Mouse (Mus musculus): ENCODE results near the gene Rfng.
A peak's percentile ranks its signal among the peaks of the same experiment; 100 is the strongest.
"Not testable (repeated sequence)": the region's sequence is repeated elsewhere in the genome, so short reads cannot be mapped to it uniquely, and the experiment has no call there.

The Rfng gene

DNA sequence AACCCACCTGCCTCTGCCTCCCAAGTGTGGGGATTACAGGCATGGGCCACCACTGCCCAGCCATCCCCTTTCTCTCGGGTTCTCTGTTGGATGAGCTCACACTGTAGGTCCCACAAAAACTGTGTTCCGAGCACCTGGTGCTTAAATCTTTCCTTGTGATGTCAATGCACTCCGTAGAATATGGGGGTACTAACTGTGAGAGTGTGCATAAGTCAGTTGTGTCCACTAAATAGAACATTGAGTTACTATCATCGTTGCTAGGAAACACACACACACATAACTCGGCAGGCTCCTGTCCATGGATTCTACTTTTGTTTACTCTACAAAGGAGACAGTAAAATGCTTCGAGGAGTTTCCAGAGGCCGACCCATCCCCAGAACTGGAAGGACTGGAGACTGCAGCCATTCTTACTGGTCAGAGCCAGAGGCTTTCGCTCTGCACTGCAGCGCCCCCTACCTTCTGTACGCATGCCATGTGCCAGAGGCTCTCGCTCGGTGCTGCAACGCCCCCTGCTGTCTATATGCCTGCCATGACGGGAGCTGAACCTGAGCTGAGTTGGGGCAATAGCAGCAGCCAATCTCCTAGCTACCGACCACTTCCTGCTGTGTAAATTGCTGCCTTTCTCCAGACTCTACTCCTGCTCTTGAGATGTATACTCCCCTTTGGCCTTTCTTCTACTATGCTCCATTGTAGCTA, 8.1 kb downstream of the Rfng start:
- no peak for DNase-seq (ENCODE audit: extremely low read depth, low read depth, low spot score)

DNA sequence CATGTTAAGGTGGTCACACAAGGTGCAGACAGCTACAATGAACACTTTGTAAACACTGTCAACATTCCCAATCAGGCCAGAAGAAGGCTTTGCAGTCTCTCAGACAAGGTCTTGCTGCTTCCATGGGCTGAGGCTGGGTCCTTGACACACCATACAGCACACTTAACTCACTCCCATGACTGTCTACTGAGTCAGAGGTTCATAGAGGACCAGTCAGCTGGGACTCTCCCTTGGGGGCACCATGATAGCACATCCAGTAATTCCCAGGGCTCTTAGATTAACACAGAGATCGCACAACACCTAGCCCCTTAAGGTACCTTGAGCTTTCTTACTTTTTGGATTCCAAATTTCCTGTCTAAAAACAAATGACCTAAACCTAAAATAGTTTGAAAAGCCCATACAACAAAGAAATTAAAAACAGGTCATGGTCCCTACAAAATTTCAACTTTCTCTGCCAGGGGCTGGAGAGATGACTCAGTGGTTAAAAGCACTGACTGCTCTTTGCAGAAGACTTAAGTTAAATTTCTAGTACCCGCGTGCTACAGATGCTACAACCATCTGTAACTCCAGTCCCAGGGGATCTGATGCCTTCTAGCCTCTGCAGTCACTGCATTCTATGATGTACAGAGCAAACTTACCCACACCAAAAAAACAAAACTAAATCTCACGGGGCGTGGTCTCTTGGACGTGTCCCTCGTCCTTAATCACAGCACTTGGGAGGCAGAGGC, 10.4 kb downstream of the Rfng start:
- DNase-seq (ENCODE audit: extremely low read depth, low read depth, low spot score), result no peak

DNA sequence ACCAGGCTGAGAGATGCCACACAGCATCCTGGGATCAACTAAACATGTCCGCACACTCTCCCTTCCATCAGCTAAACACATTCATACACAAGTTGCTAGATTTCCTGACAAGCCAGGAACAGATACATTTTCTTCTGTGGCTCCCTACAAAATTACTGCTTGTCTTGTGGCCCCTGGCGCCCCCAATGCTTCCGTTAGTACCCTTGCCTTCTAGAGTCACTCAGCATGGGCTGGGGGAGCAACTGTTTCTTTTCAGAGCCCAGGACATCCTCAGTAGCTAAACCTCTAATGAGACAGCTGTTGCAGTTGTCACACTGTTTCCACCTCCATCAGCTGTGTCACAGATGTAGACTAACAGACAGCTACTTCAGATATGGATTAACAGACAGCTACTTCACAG, 11.3 kb downstream of the Rfng start:
- no peak for DNase-seq (ENCODE audit: extremely low read depth, low read depth, low spot score)

GRCm38 (mm10) chr11:120768206-120768605, 15.8 kb downstream of the Rfng start:
- DNase-seq (ENCODE audit: extremely low read depth, low read depth, low spot score), result no peak

- DNase-seq (ENCODE audit: extremely low read depth, low read depth, low spot score), result not testable (repeated sequence)
These were observed 17.0 kb downstream of the Rfng start for GRCm38 (mm10) chr11:120767023-120767422.

GRCm38 (mm10) chr11:120763121-120763999, 20.6 kb downstream of the Rfng start:
- DNase-seq (ENCODE audit: extremely low read depth, low read depth, low spot score), result not testable (repeated sequence)

- not testable (repeated sequence) for DNase-seq (ENCODE audit: extremely low read depth, low read depth, low spot score)
These were observed 21.4 kb downstream of the Rfng start, which contains the start of gene Hmga1b for GRCm38 (mm10) chr11:120762672-120763041. Gene Hmga1b, plus strand, starts transcription at chr11:120762794.

GRCm38 (mm10) chr11:120761811-120762671, 22.0 kb downstream of the Rfng start:
- DNase-seq (ENCODE audit: extremely low read depth, low read depth, low spot score), result no peak

DNA sequence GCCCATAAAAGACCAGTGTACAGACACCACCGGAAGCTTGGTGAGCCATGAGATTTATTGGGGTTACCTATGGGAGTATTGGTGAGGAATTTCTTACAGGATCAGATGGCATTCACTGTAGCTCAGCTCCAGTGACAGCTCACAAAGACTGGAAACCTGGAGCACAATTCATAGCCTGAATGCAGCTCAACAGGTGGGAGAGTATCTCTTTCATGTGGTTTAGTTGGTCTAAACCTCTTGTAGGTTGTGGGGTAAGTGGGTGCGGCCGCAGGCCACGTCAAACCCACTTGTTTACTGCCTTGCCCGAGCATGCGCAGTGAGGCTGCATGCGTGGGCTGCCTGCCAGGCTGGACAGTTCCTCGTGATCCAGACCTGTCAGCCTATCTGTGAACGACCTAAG, 23.8 kb downstream of the Rfng start:
- DNase-seq (ENCODE audit: extremely low read depth, low read depth, low spot score), result no peak

- DNase-seq (ENCODE audit: extremely low read depth, low read depth, low spot score), result no peak
These were observed 32.4 kb downstream of the Rfng start for GRCm38 (mm10) chr11:120751606-120752005.

GRCm38 (mm10) chr11:120749430-120749829, 34.6 kb downstream of the Rfng start:
- no peak for DNase-seq (ENCODE audit: extremely low read depth, low read depth, low spot score)

GRCm38 (mm10) chr11:120747974-120748373, 36.0 kb downstream of the Rfng start:
- DNase-seq (ENCODE audit: extremely low read depth, low read depth, low spot score), result no peak

GRCm38 (mm10) chr11:120744121-120744701, 39.8 kb downstream of the Rfng start:
- no peak for DNase-seq (ENCODE audit: extremely low read depth, low read depth, low spot score)

GRCm38 (mm10) chr11:120740981-120741380, 43.0 kb downstream of the Rfng start:
- no peak for DNase-seq (ENCODE audit: extremely low read depth, low read depth, low spot score)

DNA sequence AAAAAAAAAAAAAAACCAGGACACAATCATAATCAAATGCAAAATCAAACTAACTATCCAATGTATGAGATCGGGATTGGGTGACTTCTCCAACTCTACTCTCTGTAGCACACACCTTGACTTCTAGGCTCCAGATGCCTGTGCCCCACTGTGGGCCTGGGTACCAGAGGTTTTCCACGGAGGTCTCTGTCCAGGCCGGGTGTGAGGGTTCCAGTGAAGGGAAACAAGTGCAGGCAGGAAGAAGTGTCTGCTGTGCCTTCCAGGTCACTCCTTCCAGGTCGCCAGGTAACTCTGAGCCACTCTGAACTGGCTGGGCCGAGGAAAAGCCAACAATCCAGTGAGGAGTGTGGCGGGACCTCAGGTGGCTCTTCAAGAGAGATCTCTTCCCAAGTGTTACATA, 47.6 kb downstream of the Rfng start:
- no peak for DNase-seq (ENCODE audit: extremely low read depth, low read depth, low spot score)

DNA sequence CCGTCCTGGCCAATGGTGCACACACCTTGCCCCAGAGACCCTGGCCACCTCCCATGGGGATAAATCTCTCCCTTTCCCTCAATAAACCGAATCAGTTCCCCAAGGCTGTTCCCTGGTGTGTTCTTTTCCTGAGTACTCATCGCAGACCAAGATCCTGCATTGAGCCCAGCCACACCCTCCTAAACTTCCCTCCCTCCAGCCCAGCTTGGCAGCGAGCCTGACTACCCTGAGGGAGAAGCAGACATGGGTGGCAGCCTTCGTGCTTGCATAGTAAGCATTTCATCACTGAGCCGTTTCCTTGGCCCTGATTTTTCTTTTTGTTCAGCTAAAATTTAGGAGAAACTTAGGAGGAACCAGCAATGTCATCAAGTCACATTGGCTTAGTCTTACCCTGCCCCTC, 50.5 kb downstream of the Rfng start:
- DNase-seq (ENCODE audit: extremely low read depth, low read depth, low spot score), result no peak

GRCm38 (mm10) chr11:120731858-120732680, 51.9 kb downstream of the Rfng start, which contains the start of gene Cbr2:
Gene Cbr2, minus strand, starts transcription at chr11:120732114.
- DNase-seq (ENCODE audit: extremely low read depth, low read depth, low spot score), result peak; percentile 81

DNA sequence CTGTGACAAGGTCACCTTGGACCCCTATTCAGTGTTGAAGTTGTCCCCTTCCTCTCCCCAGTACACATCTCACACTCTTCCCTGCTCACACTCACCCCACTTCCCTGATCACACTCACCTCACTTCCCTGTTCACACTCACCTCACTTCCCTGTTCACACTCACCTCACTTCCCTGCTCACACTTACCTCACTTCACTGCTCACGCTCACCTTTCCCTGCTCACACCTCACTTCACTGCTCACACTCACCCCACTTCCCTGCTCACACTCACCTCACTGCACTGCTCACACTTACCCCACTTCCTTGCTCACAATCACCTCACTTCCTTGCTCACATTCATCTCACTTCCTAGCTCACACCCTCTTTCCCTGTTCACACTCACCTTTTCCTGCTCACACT, 52.6 kb downstream of the Rfng start:
- no peak for DNase-seq (ENCODE audit: extremely low read depth, low read depth, low spot score)

Measured in fat pad, adult 2 months (tissue).